Mouse (Mus musculus): ENCODE measurements around the gene Khdc3.

Gene Khdc3

DNA sequence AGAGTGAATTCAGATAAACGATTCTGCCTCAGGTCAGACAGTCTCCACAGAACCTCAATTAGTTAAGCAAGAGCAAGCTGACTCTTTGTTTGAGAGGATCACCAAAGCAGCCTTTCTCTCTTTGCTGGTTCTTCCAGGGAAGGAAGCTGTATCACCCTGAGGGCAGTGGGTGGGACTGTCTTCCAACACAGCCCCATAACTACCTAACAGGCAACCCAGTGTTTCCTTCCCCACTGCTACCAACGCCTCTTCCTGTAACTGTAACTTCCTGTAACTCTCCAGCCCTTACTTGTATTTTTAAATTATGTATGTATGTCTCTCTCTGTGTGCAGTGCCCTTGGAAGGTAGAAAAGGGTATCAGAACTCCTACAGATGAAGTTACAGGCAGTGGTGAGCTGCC is 25.8 kb downstream of the Khdc3 start:
- TF ChIP-seq GATA4 (IDR thresholded peaks at IDR 0.05; ENCODE audit: insufficient replicate concordance, low read length) = no peak

DNA sequence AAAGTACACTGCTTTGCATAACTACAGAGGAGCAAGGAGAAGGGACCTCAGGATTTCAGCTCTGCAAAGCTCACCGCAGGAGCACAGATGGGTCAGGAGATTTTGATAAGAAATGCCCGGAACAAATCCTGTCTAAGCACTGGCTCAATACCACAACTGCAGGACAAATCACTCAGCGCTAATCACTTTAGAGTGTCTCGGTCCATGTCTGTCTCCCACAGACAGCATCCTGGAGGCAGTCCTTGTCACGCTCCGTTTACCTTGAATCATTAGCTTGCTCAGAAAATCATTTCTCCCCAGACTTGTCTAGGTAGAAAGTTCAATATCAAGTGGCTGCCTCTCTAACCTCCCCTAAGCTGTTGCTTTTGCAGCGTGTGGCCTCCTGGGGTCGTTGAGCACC is 28.2 kb downstream of the Khdc3 start:
- no peak for TF ChIP-seq GATA4 (IDR thresholded peaks at IDR 0.05; ENCODE audit: insufficient replicate concordance, low read length)

DNA sequence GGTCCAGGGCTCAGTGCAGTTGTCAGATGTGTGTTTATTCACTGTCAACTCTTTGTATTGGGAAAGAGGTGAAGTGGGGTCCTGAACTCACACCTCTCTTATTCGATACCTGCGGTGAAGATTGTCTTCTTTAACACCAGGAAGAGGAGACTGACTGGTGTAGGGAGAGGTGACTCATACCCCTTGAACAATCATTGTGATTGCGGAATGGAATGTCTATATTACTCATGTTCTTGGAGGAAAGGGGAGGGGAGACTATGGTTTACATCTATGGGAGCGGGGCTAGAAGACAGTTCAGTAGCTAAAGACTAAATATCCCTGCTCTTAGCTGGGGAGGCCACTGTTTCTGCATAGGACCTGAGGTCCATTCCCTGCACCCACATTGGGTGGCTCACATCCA is 28.9 kb downstream of the Khdc3 start:
- TF ChIP-seq GATA4 (IDR thresholded peaks at IDR 0.05; ENCODE audit: insufficient replicate concordance, low read length) = no peak

DNA sequence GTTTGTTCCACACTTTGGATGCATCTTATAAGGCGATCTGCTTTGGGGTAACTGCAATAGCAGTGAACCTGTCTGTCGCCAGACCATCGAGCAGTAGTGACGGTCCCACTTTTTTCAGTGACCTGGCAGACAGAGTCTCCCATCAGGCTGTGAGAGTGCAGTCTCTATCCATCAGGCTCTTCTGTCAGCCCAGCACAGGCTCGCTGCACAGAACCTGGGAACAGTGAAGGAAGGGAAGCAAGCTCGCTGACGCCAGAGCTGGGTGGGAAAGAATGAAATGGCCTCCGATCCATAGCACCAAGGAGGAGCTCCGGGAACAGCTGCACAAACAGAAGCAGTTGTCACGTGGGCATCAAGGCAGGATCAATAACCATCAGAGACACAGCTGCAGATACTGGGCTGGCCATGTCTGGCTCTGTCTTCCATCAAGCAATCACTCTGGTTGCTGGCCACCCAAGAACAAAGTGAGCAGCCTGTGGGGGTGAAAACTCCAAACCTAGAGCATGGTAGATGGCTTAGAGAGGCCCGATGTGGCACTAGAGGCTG is 35.8 kb downstream of the Khdc3 start:
- TF ChIP-seq GATA4 (IDR thresholded peaks at IDR 0.05; ENCODE audit: insufficient replicate concordance, low read length) = no peak

Measured in liver, adult (tissue).